Mouse (Mus musculus) intestine, embryonic 14.5 days (tissue): ENCODE data around the gene Pde6h. TPM values are rescaled to one million over a fixed set of nuclear protein-coding genes. Genes with fewer than 3 reads are reported as not detected.

ENCODE experiments used
- ATAC-seq: fragments of 200-750 bp; cut with Nextera tagmentation; replicated peaks from 2 replicates; pipeline ENCODE4 v1.8.0; 2017; ENCODE audit warnings: low read depth, moderate number of reproducible peaks, moderate TSS enrichment, moderate library complexity; ENCODE audit not compliant: low FRiP score, low TSS enrichment
- DNase-seq: peaks from one replicate; pipeline ENCODE4 v3.0.0-alpha.2; 2018; ENCODE audit warnings: low spot score
- H3K27ac ChIP-seq: fragments of 300-500 bp; sonication (generic); 2 replicates; pipeline ENCODE4 v1.5.1; 2014; ENCODE audit warnings: low read depth, mild to moderate bottlenecking, control low read depth
- H3K27me3 ChIP-seq: fragments of 300-500 bp; sonication (generic); replicated peaks from 2 replicates; pipeline ENCODE4 v1.6.1; 2014; ENCODE audit warnings: low read length, control low read depth; ENCODE audit not compliant: control insufficient read depth, insufficient read depth
- H3K36me3 ChIP-seq: fragments of 300-500 bp; sonication (generic); 2 replicates; pipeline ENCODE4 v1.6.1; 2014; ENCODE audit warnings: low read length, control low read depth; ENCODE audit not compliant: control insufficient read depth, insufficient read depth
- H3K4me1 ChIP-seq: fragments of 300-500 bp; sonication (generic); replicated peaks from 2 replicates; pipeline ENCODE4 v1.6.1; 2014; ENCODE audit warnings: low read length, control low read depth, mixed read lengths; ENCODE audit not compliant: control insufficient read depth, insufficient read depth
- H3K4me2 ChIP-seq: fragments of 300-500 bp; sonication (generic); 2 replicates; pipeline ENCODE4 v1.6.1; 2014; ENCODE audit warnings: low read length
- H3K4me3 ChIP-seq: fragments of 300-500 bp; sonication (generic); 2 replicates; pipeline ENCODE4 v1.5.1; 2014; ENCODE audit warnings: low read depth, low read length, control low read depth, mixed read lengths
- H3K9ac ChIP-seq: fragments of 300-500 bp; sonication (generic); 2 replicates; pipeline ENCODE4 v1.6.1; 2014; ENCODE audit warnings: mild to moderate bottlenecking, low read length
- H3K9me3 ChIP-seq: fragments of 300-500 bp; sonication (generic); 2 replicates; pipeline ENCODE4 v1.6.1; 2016; ENCODE audit warnings: low read length, control low read depth; ENCODE audit not compliant: control insufficient read depth
- whole genome bisulfite sequencing: fragments of 180-500 bp; shearing (Covaris S2); extraction: QIAGEN DNeasy Blood & Tissue Kit; methylation state at CpG from one replicate; pipeline ENCODE4 v1.1.7; 2014; 5-methylcytosine and 5-hydroxymethylcytosine counted together
- polyA plus RNA-seq: library from polyadenylated mRNA; unstranded; fragments of >200 nt; fragmentation: Nextera tagmentation; extraction: Ambion mirVana; gene quantifications from 2 replicates; pipeline ENCODE4 v1.2.1, GENCODE M21; 2014

The Pde6h gene
- polyA plus RNA-seq, 1 experiment from 2014 or later: not detected

DNA sequence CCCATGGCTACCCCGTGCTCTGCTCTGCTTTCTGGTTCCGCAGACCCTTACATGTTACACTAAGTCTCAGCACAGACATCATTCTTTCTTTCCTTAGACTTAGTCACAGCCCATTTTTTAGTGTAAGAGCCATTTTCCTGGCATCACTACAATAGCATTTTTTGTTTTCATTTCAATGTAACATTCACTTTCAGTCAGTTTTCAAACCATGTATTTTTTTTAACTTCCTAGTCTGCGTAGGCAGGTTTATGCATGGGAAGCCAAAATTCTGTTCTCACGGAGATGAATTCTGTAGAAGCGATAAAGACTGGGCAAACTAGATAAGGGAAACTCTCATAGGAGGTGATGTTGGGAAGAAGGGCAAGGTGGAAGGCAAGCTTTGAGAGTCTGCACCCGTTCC is 34.1 kb upstream of the Pde6h start:
- 93% methylated on average over 6 of the region's 6 CpGs for WGBS
- H3K27ac ChIP-seq: no peak overlapping the region

DNA sequence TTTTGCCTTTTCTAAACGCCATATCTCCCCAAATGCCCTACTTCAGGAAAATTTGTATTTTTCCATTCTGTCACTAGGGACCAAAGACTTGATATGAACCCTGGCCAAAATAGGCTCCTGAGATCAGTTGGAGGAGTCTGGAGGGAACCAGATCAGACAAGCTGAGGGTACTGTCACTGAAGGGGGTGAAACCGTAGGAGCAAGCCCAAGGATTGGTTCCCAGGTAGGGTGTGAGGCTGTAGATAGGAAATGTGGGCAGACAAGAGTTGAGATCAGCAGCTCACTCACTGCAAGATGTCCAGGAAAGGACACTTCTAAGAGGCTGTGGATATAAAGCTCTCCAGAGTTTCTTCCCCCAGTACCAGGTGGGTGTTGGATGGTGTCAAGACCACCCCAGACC is 31.6 kb upstream of the Pde6h start:
- DNase-seq: no peak

More for the DNA sequence above, 34.1 kb upstream of the Pde6h start:
- no peaks in the 10 kb centered on the region for H3K36me3 ChIP-seq
- H3K9me3 ChIP-seq: no peaks in the 10 kb centered on the region
- ATAC-seq (no peak), DNase-seq (no peak)
- no peaks in the 10 kb centered on the region for H3K27me3 ChIP-seq
- H3K4me1 ChIP-seq: peaks cover 4% of the 10 kb centered on the region
- H3K4me2 ChIP-seq: no peak overlapping the region
- no peak overlapping the region for H3K4me3 ChIP-seq
- H3K9ac ChIP-seq: no peak overlapping the region

DNA sequence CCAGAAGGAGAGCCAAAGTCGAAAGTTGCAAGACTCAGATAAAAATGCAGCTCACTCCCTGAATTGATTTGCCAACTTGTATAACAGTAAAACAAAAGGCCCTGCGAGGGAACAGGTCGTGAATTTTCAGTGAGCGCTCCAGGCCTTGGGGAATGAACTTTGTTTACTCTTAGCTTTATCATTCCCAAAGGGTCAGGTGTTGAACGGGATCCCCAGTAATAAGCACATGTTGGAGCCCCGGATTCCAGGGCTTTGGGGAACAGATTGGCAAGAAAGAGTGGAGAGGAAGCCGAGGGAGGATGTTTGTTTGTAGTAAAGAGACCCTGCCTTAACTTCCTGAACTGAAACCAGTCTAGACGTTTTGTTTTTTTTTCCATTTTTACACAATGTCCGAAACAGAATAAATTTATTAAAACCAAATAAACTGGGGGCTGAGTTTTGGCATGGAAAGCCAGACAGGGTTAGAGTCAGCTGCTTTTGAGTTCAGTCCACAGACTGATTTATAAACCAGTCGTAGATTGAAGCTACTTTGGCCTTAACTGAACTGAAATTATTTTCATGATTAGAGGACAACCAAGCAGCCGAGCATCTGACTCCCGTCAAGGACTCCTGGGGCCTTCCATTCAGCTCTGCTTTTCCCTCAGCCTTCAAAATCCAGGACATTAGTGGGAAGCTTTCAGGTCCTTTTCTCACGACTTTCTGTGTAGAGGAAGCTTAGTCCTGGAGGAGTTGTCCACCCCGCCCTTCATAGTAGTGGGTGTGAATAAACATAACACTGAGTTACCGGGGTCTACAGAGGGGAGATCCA is 28.9 kb upstream of the Pde6h start:
- DNase-seq (no peak), ATAC-seq (no peak)
- Histone ChIP-seq H3K9ac (no peak overlapping the region), H3K4me1 (peaks cover 20% of the 10 kb centered on the region), H3K4me3 (no peak overlapping the region), H3K27me3 (no peaks in the 10 kb centered on the region), H3K36me3 (no peaks in the 10 kb centered on the region), H3K4me2 (no peak overlapping the region), H3K9me3 (no peaks in the 10 kb centered on the region), H3K27ac (peak overlapping the region; percentile 47)
- 32% methylated on average over 15 of the region's 15 CpGs for WGBS

More for the DNA sequence above, 31.6 kb upstream of the Pde6h start:
- H3K4me1 ChIP-seq: peaks cover 13% of the 10 kb centered on the region
- no peak overlapping the region for H3K9ac ChIP-seq
- 87% methylated on average over 2 of the region's 2 CpGs for WGBS
- no peaks in the 10 kb centered on the region for H3K36me3 ChIP-seq
- H3K4me3 ChIP-seq: no peak overlapping the region
- H3K4me2 ChIP-seq: no peak overlapping the region
- H3K27me3 ChIP-seq: no peaks in the 10 kb centered on the region
- no peaks in the 10 kb centered on the region for H3K9me3 ChIP-seq
- no peak overlapping the region for H3K27ac ChIP-seq
- ATAC-seq: no peak

- Histone ChIP-seq H3K9ac (no peak overlapping the region), H3K27me3 (no peaks in the 10 kb centered on the region), H3K9me3 (no peaks in the 10 kb centered on the region), H3K27ac (peak overlapping the region; percentile 20; the same call in 1 of the 2 replicates), H3K4me3 (no peak overlapping the region), H3K4me2 (no peak overlapping the region), H3K36me3 (no peaks in the 10 kb centered on the region), H3K4me1 (peaks cover 20% of the 10 kb centered on the region)
- 68% methylated on average over 4 of the region's 4 CpGs for WGBS
- ATAC-seq (no peak), DNase-seq (no peak)
These were observed 25.8 kb upstream of the Pde6h start for GRCm38 (mm10) chr6:136897789-136898188.

- WGBS: 36% methylated on average over 4 of the region's 4 CpGs
- no peak for ATAC-seq
- DNase-seq: no peak
These were observed 25.4 kb upstream of the Pde6h start for GRCm38 (mm10) chr6:136898222-136898621.

DNA sequence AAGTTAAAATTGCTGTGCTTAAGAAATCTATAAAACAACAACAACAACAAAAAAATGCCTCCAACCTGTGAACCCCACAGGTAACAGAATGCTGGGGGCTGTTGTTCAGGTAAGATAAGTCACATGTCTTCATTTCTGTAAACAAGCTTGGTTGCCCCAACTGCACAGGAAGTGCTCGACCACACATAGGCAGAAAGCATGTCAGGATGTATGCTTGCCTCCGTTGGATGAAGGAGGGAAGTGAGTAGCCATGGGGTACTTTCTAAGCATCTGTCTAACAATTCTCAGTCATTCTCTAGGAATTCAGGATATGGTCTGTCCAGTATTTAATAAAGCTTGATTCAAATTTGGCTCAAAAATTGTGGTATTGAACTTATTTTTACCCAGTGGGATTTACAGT is 24.7 kb upstream of the Pde6h start:
- DNase-seq (no peak), ATAC-seq (no peak)
- Histone ChIP-seq H3K9me3 (no peaks in the 10 kb centered on the region), H3K4me2 (no peak overlapping the region), H3K4me3 (no peak overlapping the region), H3K36me3 (no peaks in the 10 kb centered on the region), H3K4me1 (peaks cover 20% of the 10 kb centered on the region), H3K27ac (no peak overlapping the region), H3K27me3 (no peaks in the 10 kb centered on the region), H3K9ac (no peak overlapping the region)
- WGBS: 77% methylated on average over 2 of the region's 2 CpGs

More at GRCm38 (mm10) chr6:136898222-136898621, 25.4 kb upstream of the Pde6h start:
- no peak overlapping the region for H3K4me2 ChIP-seq
- H3K9ac ChIP-seq: no peak overlapping the region
- H3K9me3 ChIP-seq: no peaks in the 10 kb centered on the region
- H3K27ac ChIP-seq: no peak overlapping the region
- no peaks in the 10 kb centered on the region for H3K36me3 ChIP-seq
- H3K4me1 ChIP-seq: peaks cover 20% of the 10 kb centered on the region
- H3K4me3 ChIP-seq: no peak overlapping the region
- H3K27me3 ChIP-seq: no peaks in the 10 kb centered on the region

GRCm38 (mm10) chr6:136900369-136901009 is 23.1 kb upstream of the Pde6h start:
- Histone ChIP-seq H3K9ac (no peak overlapping the region), H3K9me3 (no peaks in the 10 kb centered on the region), H3K4me1 (peaks cover 6% of the 10 kb centered on the region; the same call in 1 of the 2 replicates), H3K27me3 (no peaks in the 10 kb centered on the region), H3K36me3 (no peaks in the 10 kb centered on the region), H3K4me3 (no peak overlapping the region), H3K27ac (no peak overlapping the region), H3K4me2 (no peak overlapping the region)
- ATAC-seq (no peak), DNase-seq (no peak)
- 47% methylated on average over 4 of the region's 4 CpGs for WGBS

DNA sequence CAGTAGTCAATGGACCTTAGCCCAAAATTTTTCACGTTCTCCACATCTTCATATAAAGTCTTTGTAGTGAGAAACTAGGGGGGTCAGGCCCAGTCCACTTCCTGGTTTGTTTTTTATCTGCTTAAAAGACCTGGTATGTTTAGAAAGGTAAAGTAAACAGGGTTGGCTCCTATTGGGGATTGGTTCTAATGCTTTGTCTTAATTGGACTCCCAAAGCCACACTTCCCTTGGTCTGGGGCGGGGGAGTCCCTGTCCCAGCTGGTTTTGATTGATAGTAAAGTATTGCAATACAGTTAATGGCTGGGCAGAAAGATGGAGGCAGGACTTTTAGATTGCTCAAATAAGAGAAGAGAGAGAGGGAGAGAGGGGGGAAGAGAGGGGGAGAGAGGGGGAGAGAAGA is 22.6 kb upstream of the Pde6h start:
- WGBS: 59% methylated on average over 2 of the region's 2 CpGs
- Histone ChIP-seq H3K4me3 (no peak overlapping the region), H3K4me1 (peaks cover 6% of the 10 kb centered on the region; the same call in 1 of the 2 replicates), H3K4me2 (no peak overlapping the region), H3K27me3 (no peaks in the 10 kb centered on the region), H3K27ac (no peak overlapping the region), H3K9me3 (no peaks in the 10 kb centered on the region), H3K9ac (no peak overlapping the region), H3K36me3 (no peaks in the 10 kb centered on the region)
- DNase-seq: no peak
- no peak for ATAC-seq
